Mouse (Mus musculus) midbrain, embryonic 15.5 days (tissue): ENCODE results near the gene Angptl8. TPM values are rescaled to one million over a fixed set of nuclear protein-coding genes. Genes with fewer than 3 reads are reported as not detected.

ENCODE experiments used
- microRNA-seq: library from miRNA; unstranded; fragments of <30 nt; microRNA quantifications from one replicate; pipeline ENCODE4, GENCODE M21; 2016
- polyA plus RNA-seq: library from polyadenylated mRNA; unstranded; fragments of >200 nt; fragmentation: Nextera tagmentation; extraction: Ambion mirVana; gene quantifications from 2 replicates; pipeline ENCODE4 v1.2.1, GENCODE M21; 2015

Gene Angptl8
- polyA plus RNA-seq, 1 experiment from 2014 or later: 0.74 TPM

Small RNAs within 50 kb of the gene (microRNA-seq; reads per million reads assigned to microRNA genes)
- 2.2 reads per million, percentile 7 among the genes with 10 or more reads in this experiment for gene Mir7083

Other genes with a start within 250 kb of the Angptl8 start
- gene Timm29, start 242.8 kb upstream of the Angptl8 start, polyA plus RNA-seq: 68.0 and 68.8 TPM in 2 replicates
- 27.0 and 29.2 TPM in 2 replicates for gene Yipf2, start 242.7 kb upstream of the Angptl8 start, polyA plus RNA-seq
- gene Smarca4, start 219.3 kb upstream of the Angptl8 start, polyA plus RNA-seq: 158 and 163 TPM in 2 replicates
- 15.8 and 15.9 TPM in 2 replicates for gene Ldlr, start 112.0 kb upstream of the Angptl8 start, polyA plus RNA-seq
- gene Spc24, start 75.2 kb upstream of the Angptl8 start, polyA plus RNA-seq: 15.7 and 17.8 TPM in 2 replicates
- gene Kank2, start 36.8 kb upstream of the Angptl8 start, polyA plus RNA-seq: 5.8 TPM in 2 replicates
- gene Dock6, start 17.1 kb downstream of the Angptl8 start, polyA plus RNA-seq: 19.2 and 20.4 TPM in 2 replicates
- gene Rab3d, start 82.7 kb downstream of the Angptl8 start, polyA plus RNA-seq: 15.4 and 15.5 TPM in 2 replicates
- 13.4 and 14.1 TPM in 2 replicates for gene Ccdc159, start 92.0 kb downstream of the Angptl8 start, polyA plus RNA-seq
- gene Tmem205, start 92.0 kb downstream of the Angptl8 start, polyA plus RNA-seq: 49.3 and 52.4 TPM in 2 replicates
- gene Plppr2, start 101.5 kb downstream of the Angptl8 start, polyA plus RNA-seq: 116 and 120 TPM in 2 replicates
- gene Swsap1, start 120.2 kb downstream of the Angptl8 start, polyA plus RNA-seq: 10.5 TPM in 2 replicates
- 1.6 and 1.9 TPM in 2 replicates for gene Epor, start 128.0 kb downstream of the Angptl8 start, polyA plus RNA-seq
- 1.1 and 1.8 TPM in 2 replicates for gene Rgl3, start 153.9 kb downstream of the Angptl8 start, polyA plus RNA-seq
- gene Ccdc151, start 167.1 kb downstream of the Angptl8 start, polyA plus RNA-seq: 4.8 and 6.4 TPM in 2 replicates
- gene Prkcsh, start 167.3 kb downstream of the Angptl8 start, polyA plus RNA-seq: 94.6 and 103 TPM in 2 replicates
- gene Elavl3, start 216.5 kb downstream of the Angptl8 start, polyA plus RNA-seq: 110 and 113 TPM in 2 replicates
- gene Gm49318, start 235.7 kb downstream of the Angptl8 start, polyA plus RNA-seq: not detected in 2 replicates
- 21.7 and 22.5 TPM in 2 replicates for gene Zfp653, start 235.9 kb downstream of the Angptl8 start, polyA plus RNA-seq
- 58.8 and 59.4 TPM in 2 replicates for gene Ecsit, start 249.9 kb downstream of the Angptl8 start, polyA plus RNA-seq